Mouse (Mus musculus): ENCODE data around the gene Arf5. TPM values are rescaled to one million over a fixed set of nuclear protein-coding genes. Genes with fewer than 3 reads are reported as not detected.

The Arf5 gene
- polyA plus RNA-seq, 1 experiment from 2014 or later, result 302 TPM

GRCm38 (mm10) chr6:28422651-28423290, 589 bp upstream of the Arf5 start:
- WGBS, result 75% methylated on average over 15 of the region's 15 CpGs
- H3K9ac ChIP-seq (ENCODE audit: low read length), result no peak overlapping the region
- ATAC-seq (ENCODE audit: insufficient number of reproducible peaks, low FRiP score, low TSS enrichment, low read depth), result peak; percentile 7; the same call in 1 of the 2 replicates

DNA sequence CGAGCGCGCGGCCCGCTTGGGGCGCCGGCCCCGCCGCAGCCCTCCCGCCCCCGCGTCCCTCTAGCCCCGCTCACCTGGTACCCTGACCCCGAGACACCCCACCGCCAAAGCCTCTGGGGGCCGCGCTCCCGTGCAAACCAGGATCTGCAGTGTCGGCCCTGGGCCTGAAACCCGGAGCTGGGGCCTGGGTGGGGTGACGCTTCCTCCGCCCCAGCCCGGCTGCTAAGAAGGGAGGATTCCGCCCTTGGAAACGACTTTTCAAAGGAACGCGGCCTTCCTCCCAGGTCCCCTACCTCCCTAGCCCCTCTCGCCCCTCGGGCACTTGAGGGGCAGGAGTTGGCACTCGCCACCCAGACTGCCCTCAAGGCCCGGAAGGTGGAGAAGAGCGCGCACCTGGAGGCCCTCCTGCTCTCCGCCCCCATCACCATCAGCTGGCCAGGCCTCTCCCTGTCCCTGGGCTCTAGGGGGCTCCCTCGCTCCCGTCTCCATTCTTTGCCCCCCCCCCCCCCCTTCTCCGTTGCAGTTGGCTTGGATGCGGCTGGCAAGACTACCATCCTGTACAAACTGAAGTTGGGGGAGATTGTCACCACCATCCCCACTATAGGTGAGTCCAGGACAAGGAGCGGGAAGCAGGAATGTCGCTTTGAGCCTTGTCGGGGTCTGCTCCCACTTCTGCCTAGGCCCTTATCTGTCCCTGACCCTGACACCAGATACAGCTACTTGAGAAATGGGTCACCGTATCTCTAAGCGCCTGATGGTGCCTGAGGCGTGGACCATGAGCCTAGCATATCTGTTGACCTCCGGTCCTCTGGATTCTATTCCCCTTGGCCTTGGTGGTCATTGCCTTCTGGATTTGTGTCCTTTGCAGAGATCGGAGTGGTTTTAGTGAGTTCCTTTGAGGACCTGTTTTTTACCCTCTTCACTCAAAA, 671 bp downstream of the Arf5 start:
- peak; percentile 33 for ATAC-seq (ENCODE audit: insufficient number of reproducible peaks, low FRiP score, low TSS enrichment, low read depth)
- peak; percentile 58 for DNase-seq (ENCODE audit: low spot score)
- H3K27ac ChIP-seq (replicated peaks; ENCODE audit: low read depth, low read length), result peak overlapping the region; percentile 55; the same call in 1 of the 2 replicates
- peak overlapping the region; percentile 88 for H3K9ac ChIP-seq (ENCODE audit: low read length)
- H3K9me3 ChIP-seq (ENCODE audit: control insufficient read depth, low read length), result no peaks in the 10 kb centered on the region
- WGBS, result 10% methylated on average over 43 of the region's 46 CpGs
- peak overlapping the region; percentile 56 for H3K4me2 ChIP-seq (ENCODE audit: low read depth, severe bottlenecking)
- H3K4me3 ChIP-seq (ENCODE audit: low read depth, low read length), result peak overlapping the region; percentile 96
- no peaks in the 10 kb centered on the region for H3K36me3 ChIP-seq (ENCODE audit: control insufficient read depth, insufficient read depth, low read length)
- H3K4me1 ChIP-seq (ENCODE audit: control insufficient read depth, insufficient read depth, low read length), result peaks cover 9% of the 10 kb centered on the region
- H3K27me3 ChIP-seq (ENCODE audit: control insufficient read depth, insufficient read depth, low read length), result no peaks in the 10 kb centered on the region

More at GRCm38 (mm10) chr6:28422651-28423290, 589 bp upstream of the Arf5 start:
- Histone ChIP-seq H3K27me3 (ENCODE audit: control insufficient read depth, insufficient read depth, low read length) (no peaks in the 10 kb centered on the region), H3K27ac (replicated peaks; ENCODE audit: low read depth, low read length) (no peak overlapping the region), H3K4me1 (ENCODE audit: control insufficient read depth, insufficient read depth, low read length) (peaks cover 9% of the 10 kb centered on the region), H3K36me3 (ENCODE audit: control insufficient read depth, insufficient read depth, low read length) (peaks cover 8% of the 10 kb centered on the region; the same call in 1 of the 2 replicates), H3K9me3 (ENCODE audit: control insufficient read depth, low read length) (no peaks in the 10 kb centered on the region), H3K4me2 (ENCODE audit: low read depth, severe bottlenecking) (no peak overlapping the region), H3K4me3 (ENCODE audit: low read depth, low read length) (no peak overlapping the region)
- DNase-seq (ENCODE audit: low spot score), result no peak

DNA sequence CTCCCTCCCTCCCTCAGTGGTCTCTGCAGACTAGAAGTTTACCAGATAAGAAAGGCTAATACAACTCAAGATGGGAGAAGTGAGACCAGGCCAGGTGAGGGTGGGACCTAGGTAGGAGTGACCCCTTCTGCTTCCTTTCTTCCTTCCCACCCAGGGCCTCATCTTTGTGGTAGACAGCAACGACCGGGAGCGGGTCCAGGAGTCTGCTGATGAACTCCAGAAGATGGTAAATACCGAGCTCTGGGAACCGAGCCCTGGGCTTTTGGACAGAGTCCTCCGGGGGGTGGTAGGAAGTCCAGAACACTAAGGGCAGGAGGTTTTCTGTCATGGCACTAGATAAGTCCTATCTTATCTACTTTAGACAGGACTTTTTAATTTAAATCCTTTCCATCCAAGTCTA, 1.7 kb downstream of the Arf5 start:
- Histone ChIP-seq H3K27ac (replicated peaks; ENCODE audit: low read depth, low read length) (no peak overlapping the region), H3K36me3 (ENCODE audit: control insufficient read depth, insufficient read depth, low read length) (no peaks in the 10 kb centered on the region), H3K9ac (ENCODE audit: low read length) (no peak overlapping the region), H3K4me2 (ENCODE audit: low read depth, severe bottlenecking) (no peak overlapping the region), H3K27me3 (ENCODE audit: control insufficient read depth, insufficient read depth, low read length) (no peaks in the 10 kb centered on the region), H3K9me3 (ENCODE audit: control insufficient read depth, low read length) (no peaks in the 10 kb centered on the region), H3K4me3 (ENCODE audit: low read depth, low read length) (no peak overlapping the region), H3K4me1 (ENCODE audit: control insufficient read depth, insufficient read depth, low read length) (peaks cover 9% of the 10 kb centered on the region)
- DNase-seq (ENCODE audit: low spot score) (no peak), ATAC-seq (ENCODE audit: insufficient number of reproducible peaks, low FRiP score, low TSS enrichment, low read depth) (no peak)
- WGBS, result 96% methylated on average over 6 of the region's 6 CpGs

DNA sequence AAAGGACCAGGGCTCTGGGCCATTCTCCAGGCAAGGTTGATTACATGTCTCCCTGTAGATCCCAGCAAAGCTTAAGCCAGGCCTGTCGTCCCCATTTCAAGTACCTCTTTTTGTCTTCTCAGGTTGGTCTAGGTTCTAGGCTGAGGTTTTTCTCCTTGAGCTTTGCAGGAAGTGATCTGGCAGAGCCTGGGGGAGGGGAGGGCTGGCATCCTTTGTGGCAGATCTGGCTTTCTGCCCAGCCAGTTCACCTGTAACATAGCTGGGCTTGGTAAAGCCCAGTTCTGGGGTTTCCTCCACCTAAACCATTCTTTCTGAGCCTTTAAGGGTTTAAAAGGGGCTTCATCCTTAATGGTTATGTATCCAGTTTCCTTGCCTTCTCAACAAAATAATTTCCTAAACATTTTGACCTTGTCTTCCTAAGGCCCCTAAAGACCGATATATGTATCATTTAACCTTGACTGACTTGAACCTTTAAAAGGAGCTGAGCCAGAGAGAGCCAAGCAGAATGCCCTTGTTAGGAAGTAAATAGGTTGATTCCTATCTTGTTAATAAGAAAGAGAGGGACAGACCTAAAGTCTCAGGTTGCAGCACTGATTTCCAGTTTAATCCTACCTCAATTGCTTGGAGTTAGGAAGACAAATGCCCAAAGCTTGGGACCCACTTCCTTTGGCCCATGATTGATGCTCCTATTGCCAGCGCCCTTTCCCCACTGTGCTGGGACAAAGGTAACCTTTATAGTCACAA, 3.9 kb downstream of the Arf5 start, which contains the start of gene Fscn3:
Gene Fscn3 (plus strand): TSS at position 694 of the 744 bp plus-strand sequence.
- Histone ChIP-seq H3K4me1 (ENCODE audit: control insufficient read depth, insufficient read depth, low read length) (no peaks in the 10 kb centered on the region), H3K4me2 (ENCODE audit: low read depth, severe bottlenecking) (no peak within 1 kb of the TSS), H3K36me3 (ENCODE audit: control insufficient read depth, insufficient read depth, low read length) (no peaks in the 10 kb centered on the region), H3K9me3 (ENCODE audit: control insufficient read depth, low read length) (no peaks in the 10 kb centered on the region), H3K27ac (replicated peaks; ENCODE audit: low read depth, low read length) (no peak within 1 kb of the TSS), H3K9ac (ENCODE audit: low read length) (no peak within 1 kb of the TSS), H3K4me3 (ENCODE audit: low read depth, low read length) (no peak within 1 kb of the TSS), H3K27me3 (ENCODE audit: control insufficient read depth, insufficient read depth, low read length) (no peaks in the 10 kb centered on the region)
- WGBS, result 78% methylated on average over 3 of the region's 3 CpGs
- DNase-seq (ENCODE audit: low spot score) (no peak), ATAC-seq (ENCODE audit: insufficient number of reproducible peaks, low FRiP score, low TSS enrichment, low read depth) (no peak)

DNA sequence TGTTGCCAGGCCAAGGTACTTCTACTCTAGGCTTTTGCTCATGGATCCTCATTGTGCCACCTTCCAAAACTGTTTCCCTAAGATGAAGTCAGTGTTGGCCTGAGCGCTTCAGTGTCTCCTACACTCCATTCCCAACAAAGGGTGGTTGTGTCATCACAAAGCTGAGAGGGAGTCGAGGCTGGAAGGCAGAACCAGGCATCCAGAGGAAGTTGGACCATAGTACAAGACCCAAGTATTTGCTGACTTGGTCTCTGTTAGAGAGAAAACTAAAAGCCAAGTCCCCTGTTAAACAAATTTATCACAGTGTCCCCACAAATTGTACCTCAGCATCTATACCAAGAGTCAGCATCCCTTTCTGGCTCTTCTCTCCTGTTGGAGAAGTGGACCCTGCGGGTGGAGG, 4.9 kb downstream of the Arf5 start, which contains the start of gene Gcc1:
Gene Gcc1 (minus strand): TSS at position 101 of the 400 bp plus-strand sequence.
- no peak within 1 kb of the TSS for H3K4me2 ChIP-seq (ENCODE audit: low read depth, severe bottlenecking)
- no peaks in the 10 kb centered on the region for H3K36me3 ChIP-seq (ENCODE audit: control insufficient read depth, insufficient read depth, low read length)
- no peaks in the 10 kb centered on the region for H3K27me3 ChIP-seq (ENCODE audit: control insufficient read depth, insufficient read depth, low read length)
- H3K4me3 ChIP-seq (ENCODE audit: low read depth, low read length), result no peak within 1 kb of the TSS
- DNase-seq (ENCODE audit: low spot score), result no peak
- no peak for ATAC-seq (ENCODE audit: insufficient number of reproducible peaks, low FRiP score, low TSS enrichment, low read depth)
- no peak within 1 kb of the TSS for H3K27ac ChIP-seq (replicated peaks; ENCODE audit: low read depth, low read length)
- WGBS, result 87% methylated on average over 3 of the region's 3 CpGs
- no peaks in the 10 kb centered on the region for H3K9me3 ChIP-seq (ENCODE audit: control insufficient read depth, low read length)
- no peak within 1 kb of the TSS for H3K9ac ChIP-seq (ENCODE audit: low read length)
- H3K4me1 ChIP-seq (ENCODE audit: control insufficient read depth, insufficient read depth, low read length), result no peaks in the 10 kb centered on the region

GRCm38 (mm10) chr6:28429870-28430269, 6.5 kb downstream of the Arf5 start:
- H3K9me3 ChIP-seq (ENCODE audit: control insufficient read depth, low read length), result no peaks in the 10 kb centered on the region
- H3K9ac ChIP-seq (ENCODE audit: low read length), result no peak overlapping the region
- no peak overlapping the region for H3K27ac ChIP-seq (replicated peaks; ENCODE audit: low read depth, low read length)
- H3K36me3 ChIP-seq (ENCODE audit: control insufficient read depth, insufficient read depth, low read length), result no peaks in the 10 kb centered on the region
- 84% methylated on average over 11 of the region's 11 CpGs for WGBS
- H3K4me3 ChIP-seq (ENCODE audit: low read depth, low read length), result no peak overlapping the region
- H3K4me2 ChIP-seq (ENCODE audit: low read depth, severe bottlenecking), result no peak overlapping the region
- DNase-seq (ENCODE audit: low spot score), result no peak
- H3K27me3 ChIP-seq (ENCODE audit: control insufficient read depth, insufficient read depth, low read length), result no peaks in the 10 kb centered on the region
- ATAC-seq (ENCODE audit: insufficient number of reproducible peaks, low FRiP score, low TSS enrichment, low read depth), result no peak
- H3K4me1 ChIP-seq (ENCODE audit: control insufficient read depth, insufficient read depth, low read length), result no peaks in the 10 kb centered on the region

- 73% methylated on average over 10 of the region's 10 CpGs for WGBS
- no peaks in the 10 kb centered on the region for H3K9me3 ChIP-seq (ENCODE audit: control insufficient read depth, low read length)
- DNase-seq (ENCODE audit: low spot score) (no peak), ATAC-seq (ENCODE audit: insufficient number of reproducible peaks, low FRiP score, low TSS enrichment, low read depth) (no peak; the same call in 1 of the 2 replicates)
- no peak overlapping the region for H3K4me2 ChIP-seq (ENCODE audit: low read depth, severe bottlenecking)
- H3K27me3 ChIP-seq (ENCODE audit: control insufficient read depth, insufficient read depth, low read length), result no peaks in the 10 kb centered on the region
- H3K36me3 ChIP-seq (ENCODE audit: control insufficient read depth, insufficient read depth, low read length), result no peaks in the 10 kb centered on the region
- H3K27ac ChIP-seq (replicated peaks; ENCODE audit: low read depth, low read length), result no peak overlapping the region
- H3K9ac ChIP-seq (ENCODE audit: low read length), result no peak overlapping the region
- H3K4me1 ChIP-seq (ENCODE audit: control insufficient read depth, insufficient read depth, low read length), result no peaks in the 10 kb centered on the region
- no peak overlapping the region for H3K4me3 ChIP-seq (ENCODE audit: low read depth, low read length)
Observed at GRCm38 (mm10) chr6:28430795-28431537, 7.6 kb downstream of the Arf5 start.
